Comparison of ENCODE assay signal across 26 mouse cellular contexts in the genomic region with DNA sequence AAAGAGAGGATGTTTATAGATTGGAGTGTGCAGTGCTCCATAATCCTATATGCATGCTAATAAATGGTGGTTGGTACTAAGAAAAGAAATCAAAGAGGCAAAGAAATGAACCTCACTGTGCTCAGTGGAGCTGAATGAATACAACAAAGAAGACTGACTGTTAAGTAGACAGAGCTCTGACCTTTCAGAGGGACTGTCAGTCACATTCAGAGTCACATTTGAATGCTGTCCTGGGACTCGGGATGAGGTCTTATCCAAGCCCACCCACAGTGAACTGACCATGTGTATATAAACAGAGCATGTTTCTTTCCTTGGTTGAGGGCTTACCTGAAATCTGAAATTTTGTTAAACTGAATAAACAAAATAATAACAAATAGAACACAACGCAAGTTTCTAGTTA.
DNase-seq lines count a peak whose midpoint lies in the region; ATAC-seq and TF ChIP-seq lines count a peak whose summit lies in the region.
"Had no signal": no experiment of that assay in that cellular context is flagged by ENCODE, and none has a peak within 500 bp of the region (broad histone marks: within the 10 kb centered on the region; RNA-seq: fewer than 3 reads in every experiment).

No protein-coding gene starts in this region.

- DNase-seq in forebrain, embryonic 11.5 days (ENCODE audit: low spot score), result no peak
- peak; percentile 48 for DNase-seq in brain, embryonic 14.5 days (ENCODE audit: low read depth)
- peak; percentile 9 for DNase-seq in midbrain, postnatal 0 days (ENCODE audit: low spot score)
- DNase-seq in left cerebral cortex, postnatal 14 days (ENCODE audit: low spot score in 2 of 2), result no peak
- DNase-seq: adrenal gland, postnatal 25 days; cerebellum, adult 9-10 months; heart, postnatal 36 days; kidney, adult 18-20 months; kidney, postnatal 4 days; lung, adult 18-20 months; lung, postnatal 10 days; right cerebral cortex, adult 18-20 months; right cerebral cortex, postnatal 4 days; thymus, postnatal 36 days had no signal

- no peak overlapping the region for H3K27ac ChIP-seq in forebrain, embryonic 11.5 days (ENCODE audit: low read depth, low read length)
- no peak overlapping the region for H3K27ac ChIP-seq in forebrain, embryonic 13.5 days
- H3K27ac ChIP-seq in hindbrain, embryonic 16.5 days (ENCODE audit: low read depth, low read length), result no peak overlapping the region
- H3K27ac ChIP-seq in midbrain, postnatal 0 days (ENCODE audit: low read depth, low read length), result no peak overlapping the region
- H3K27ac ChIP-seq: embryonic facial prominence, embryonic 15.5 days; heart, embryonic 15.5 days; limb, embryonic 13.5 days; liver, embryonic 12.5 days; neural tube, embryonic 13.5 days; stomach, embryonic 15.5 days had no signal

- no peaks in the 10 kb centered on the region for H3K4me1 ChIP-seq in forebrain, embryonic 11.5 days (replicated peaks; ENCODE audit: control insufficient read depth, insufficient read depth, low read length)
- no peaks in the 10 kb centered on the region for H3K4me1 ChIP-seq in forebrain, embryonic 13.5 days
- no peaks in the 10 kb centered on the region for H3K4me1 ChIP-seq in hindbrain, embryonic 16.5 days (ENCODE audit: control insufficient read depth, insufficient read depth, low read depth, low read length)
- H3K4me1 ChIP-seq in midbrain, postnatal 0 days (ENCODE audit: insufficient read depth, low read length), result no peaks in the 10 kb centered on the region; the same call in 1 of the 2 replicates
- H3K4me1 ChIP-seq: embryonic facial prominence, embryonic 15.5 days; heart, embryonic 15.5 days; limb, embryonic 13.5 days; liver, embryonic 12.5 days; neural tube, embryonic 13.5 days; stomach, embryonic 15.5 days had no signal

- intact Hi-C loops in left cerebral cortex, postnatal 14 days (cut with DNase I), result no loop called here

- no peaks in the 10 kb centered on the region for H3K9me3 ChIP-seq in forebrain, embryonic 11.5 days (ENCODE audit: control insufficient read depth, low read length)
- no peaks in the 10 kb centered on the region for H3K9me3 ChIP-seq in forebrain, embryonic 13.5 days (replicated peaks)
- no peaks in the 10 kb centered on the region for H3K9me3 ChIP-seq in hindbrain, embryonic 16.5 days (ENCODE audit: control insufficient read depth, low read length)
- no peaks in the 10 kb centered on the region for H3K9me3 ChIP-seq in midbrain, postnatal 0 days (ENCODE audit: low read length)
- H3K9me3 ChIP-seq: embryonic facial prominence, embryonic 15.5 days; heart, embryonic 15.5 days; limb, embryonic 13.5 days; liver, embryonic 12.5 days; neural tube, embryonic 13.5 days; stomach, embryonic 15.5 days had no signal

- no peak overlapping the region for H3K4me2 ChIP-seq in forebrain, embryonic 11.5 days (ENCODE audit: low read depth, low read length, severe bottlenecking)
- H3K4me2 ChIP-seq in forebrain, embryonic 13.5 days, result no peak overlapping the region
- no peak overlapping the region for H3K4me2 ChIP-seq in hindbrain, embryonic 16.5 days (ENCODE audit: low read length)
- H3K4me2 ChIP-seq in midbrain, postnatal 0 days (ENCODE audit: low read depth, low read length, poor library complexity, severe bottlenecking), result no peak overlapping the region
- H3K4me2 ChIP-seq: embryonic facial prominence, embryonic 15.5 days; heart, embryonic 15.5 days; limb, embryonic 13.5 days; liver, embryonic 12.5 days; neural tube, embryonic 13.5 days; stomach, embryonic 15.5 days had no signal

- TF ChIP-seq POLR2A in brain, embryonic 14.5 days (IDR thresholded peaks at IDR 0.05; ENCODE audit: borderline replicate concordance, extremely low read depth, insufficient read depth, insufficient read length, poor library complexity, severe bottlenecking), result no peak

- WGBS in forebrain, embryonic 11.5 days, result 43% methylated on average over 2 of the region's 2 CpGs
- WGBS in forebrain, embryonic 13.5 days, result 27% methylated on average over 2 of the region's 2 CpGs
- 31% methylated on average over 2 of the region's 2 CpGs for WGBS in hindbrain, embryonic 16.5 days
- 27% methylated on average over 2 of the region's 2 CpGs for WGBS in midbrain, postnatal 0 days

- no peaks in the 10 kb centered on the region for H3K27me3 ChIP-seq in forebrain, embryonic 11.5 days (ENCODE audit: control insufficient read depth, insufficient read depth, low read length)
- H3K27me3 ChIP-seq in forebrain, embryonic 13.5 days, result no peaks in the 10 kb centered on the region
- H3K27me3 ChIP-seq in hindbrain, embryonic 16.5 days (replicated peaks; ENCODE audit: control insufficient read depth, insufficient read depth, low read length), result no peaks in the 10 kb centered on the region
- no peaks in the 10 kb centered on the region for H3K27me3 ChIP-seq in midbrain, postnatal 0 days (ENCODE audit: insufficient read depth, low read length)
- H3K27me3 ChIP-seq: embryonic facial prominence, embryonic 15.5 days; heart, embryonic 15.5 days; limb, embryonic 13.5 days; liver, embryonic 12.5 days; neural tube, embryonic 13.5 days; stomach, embryonic 15.5 days had no signal

- H3K4me3 ChIP-seq in forebrain, embryonic 11.5 days (ENCODE audit: low read depth, low read length), result no peak overlapping the region
- H3K4me3 ChIP-seq in forebrain, embryonic 13.5 days, result no peak overlapping the region
- H3K4me3 ChIP-seq in hindbrain, embryonic 16.5 days (ENCODE audit: low read length), result no peak overlapping the region
- H3K4me3 ChIP-seq in midbrain, postnatal 0 days (ENCODE audit: low read depth, low read length), result no peak overlapping the region
- H3K4me3 ChIP-seq: embryonic facial prominence, embryonic 15.5 days; heart, embryonic 15.5 days; limb, embryonic 13.5 days; liver, embryonic 12.5 days; myocyte; neural tube, embryonic 13.5 days; stomach, embryonic 15.5 days had no signal

- no peak for TF ChIP-seq CTCF in brain, embryonic 14.5 days (IDR thresholded peaks at IDR 0.05; ENCODE audit: borderline replicate concordance, extremely low read depth, insufficient read depth, insufficient read length)
- no peak for TF ChIP-seq CTCF in midbrain, postnatal 0 days (IDR thresholded peaks at IDR 0.05)

- H3K9ac ChIP-seq in forebrain, embryonic 11.5 days (ENCODE audit: low read length), result no peak overlapping the region
- H3K9ac ChIP-seq in forebrain, embryonic 13.5 days, result no peak overlapping the region
- no peak overlapping the region for H3K9ac ChIP-seq in hindbrain, embryonic 16.5 days (ENCODE audit: low read depth, low read length)
- no peak overlapping the region for H3K9ac ChIP-seq in midbrain, postnatal 0 days (replicated peaks; ENCODE audit: low read length, poor library complexity, severe bottlenecking)
- H3K9ac ChIP-seq: embryonic facial prominence, embryonic 15.5 days; heart, embryonic 15.5 days; limb, embryonic 13.5 days; liver, embryonic 12.5 days; neural tube, embryonic 13.5 days; stomach, embryonic 15.5 days had no signal

- no peaks in the 10 kb centered on the region for H3K36me3 ChIP-seq in forebrain, embryonic 11.5 days (ENCODE audit: control insufficient read depth, insufficient read depth, low read length)
- H3K36me3 ChIP-seq in forebrain, embryonic 13.5 days (ENCODE audit: poor library complexity, severe bottlenecking), result no peaks in the 10 kb centered on the region
- no peaks in the 10 kb centered on the region for H3K36me3 ChIP-seq in hindbrain, embryonic 16.5 days (ENCODE audit: control insufficient read depth, insufficient read depth, low read length)
- no peaks in the 10 kb centered on the region for H3K36me3 ChIP-seq in midbrain, postnatal 0 days (ENCODE audit: insufficient read depth, low read length)
- H3K36me3 ChIP-seq: embryonic facial prominence, embryonic 15.5 days; heart, embryonic 15.5 days; limb, embryonic 13.5 days; liver, embryonic 12.5 days; neural tube, embryonic 13.5 days; stomach, embryonic 15.5 days had no signal

- peak; percentile 85 for ATAC-seq in forebrain, embryonic 11.5 days (replicated peaks; ENCODE audit: low FRiP score)
- no peak for ATAC-seq in forebrain, embryonic 13.5 days
- ATAC-seq in hindbrain, embryonic 16.5 days, result peak; percentile 75
- ATAC-seq in midbrain, postnatal 0 days (ENCODE audit: low FRiP score), result no peak
- ATAC-seq in erythroblast, adult 5-6 weeks (replicated peaks; ENCODE audit: low FRiP score, poor library complexity, severe bottlenecking), result no peak
- ATAC-seq: CD4-positive, CD25-positive, alpha-beta regulatory T cell, adult 4 months; inflammation-experienced regulatory T-cells, adult 6 months; liver, embryonic 12.5 days had no signal

Comparison
In these comparisons a context has a peak if more than half of its experiments do, and no peak if none do; other contexts are left out.
1. ATAC-seq: peak in forebrain, embryonic 11.5 days (single experiment) and hindbrain, embryonic 16.5 days (single experiment); none in forebrain, embryonic 13.5 days (single experiment), midbrain, postnatal 0 days (single experiment) and erythroblast, adult 5-6 weeks (single experiment).
2. DNase-seq: peak in brain, embryonic 14.5 days (single experiment) and midbrain, postnatal 0 days (single experiment); none in forebrain, embryonic 11.5 days (single experiment) and left cerebral cortex, postnatal 14 days (0 of 2).